Mouse (Mus musculus): ENCODE measurements around the gene Nsun5. TPM values are rescaled to one million over a fixed set of nuclear protein-coding genes. Genes with fewer than 3 reads are reported as not detected.

Gene Nsun5
- polyA plus RNA-seq, 1 experiment = 26.5 TPM

GRCm38 (mm10) chr5:135405437-135405836 is 35.7 kb downstream of the Nsun5 start:
- TF ChIP-seq GATA1 (IDR thresholded peaks at IDR 0.05; ENCODE audit: low read length) = no peak

- TF ChIP-seq GATA1 (IDR thresholded peaks at IDR 0.05; ENCODE audit: low read length) = no peak
Measured at GRCm38 (mm10) chr5:135408114-135408513, 38.4 kb downstream of the Nsun5 start.

- no peak for TF ChIP-seq GATA1 (IDR thresholded peaks at IDR 0.05; ENCODE audit: low read length)
Measured at GRCm38 (mm10) chr5:135410266-135410665, 40.5 kb downstream of the Nsun5 start.

Other genes starting within 250 kb of the Nsun5 start
- gene Tbl2, start 220.3 kb upstream of the Nsun5 start, polyA plus RNA-seq (2012) = 19.8 and 25.0 TPM in 2 replicates
- gene Bcl7b, start 201.7 kb upstream of the Nsun5 start, polyA plus RNA-seq (2012) = 52.9 and 69.4 TPM in 2 replicates
- 54.9 and 58.9 TPM in 2 replicates for gene Baz1b, start 182.7 kb upstream of the Nsun5 start, polyA plus RNA-seq (2012)
- 3.9 and 5.0 TPM in 2 replicates for gene Fzd9, start 118.7 kb upstream of the Nsun5 start, polyA plus RNA-seq (2012)
- not detected in 2 replicates for gene Fkbp6, start 19.9 kb upstream of the Nsun5 start, polyA plus RNA-seq (2012)
- not detected in 2 replicates for gene Trim50, start 16.7 kb upstream of the Nsun5 start, polyA plus RNA-seq (2012)
- 133 and 170 TPM in 2 replicates for gene Pom121, start 24.6 kb downstream of the Nsun5 start, polyA plus RNA-seq (2012)
- gene Hip1, start 175.2 kb downstream of the Nsun5 start, polyA plus RNA-seq (2012) = not detected in 2 replicates
- gene Ccl26, start 193.6 kb downstream of the Nsun5 start, polyA plus RNA-seq (2012) = not detected in 2 replicates
- gene Ccl24, start 203.1 kb downstream of the Nsun5 start, polyA plus RNA-seq (2012) = not detected in 2 replicates

All from G1E-ER4 (cell line).